Mouse (Mus musculus): ENCODE results near the gene Catsper1.

DNA sequence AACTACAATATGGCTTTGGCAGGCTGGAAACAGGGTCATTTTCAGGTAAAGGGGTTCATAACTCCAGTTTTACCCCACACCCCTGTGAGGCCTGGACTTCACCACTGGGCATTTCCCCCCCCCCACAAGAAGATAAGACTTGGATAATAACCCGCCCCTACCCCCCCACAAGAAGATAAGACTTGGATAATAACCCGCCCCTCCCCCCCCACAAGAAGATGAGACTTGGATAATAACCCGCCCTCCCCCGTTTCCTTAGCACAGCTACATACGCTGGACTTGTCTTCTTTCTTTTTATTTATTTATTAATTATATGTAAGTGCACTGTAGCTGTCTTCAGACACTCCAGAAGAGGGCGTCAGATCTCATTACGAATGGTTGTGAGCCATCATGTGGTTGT is 26.5 kb upstream of the Catsper1 start:
- TF ChIP-seq POLR2A (IDR thresholded peaks at IDR 0.05; ENCODE audit: borderline replicate concordance, low read depth, low read length) (no peak), CTCF (IDR thresholded peaks at IDR 0.05; ENCODE audit: low read depth, low read length) (no peak)
